Comparison of ENCODE assay signal across 9 mouse cellular contexts in the genomic region with DNA sequence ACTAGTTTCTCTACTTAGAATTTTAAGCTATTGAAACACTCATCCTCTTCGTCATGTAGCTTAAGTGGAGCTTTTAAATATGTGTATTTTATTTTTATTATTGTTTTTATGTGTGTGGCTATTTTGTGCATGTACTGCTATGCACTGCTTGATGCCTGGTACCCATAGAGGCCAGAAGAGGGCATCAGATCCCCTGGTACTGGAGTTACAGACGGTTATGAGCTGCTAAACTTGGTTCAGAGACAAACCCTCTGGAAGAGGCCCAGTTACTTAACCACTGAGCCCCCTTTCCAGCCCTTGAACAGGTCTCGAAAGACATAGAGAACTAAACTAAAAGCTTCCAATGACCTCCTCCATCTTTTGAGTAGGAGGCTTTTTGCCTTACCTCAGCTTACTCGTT. TPM values are rescaled to one million over a fixed set of nuclear protein-coding genes. Genes with fewer than 3 reads are reported as not detected.
A peak's percentile ranks its signal among the peaks of the same experiment; 100 is the strongest.
DNase-seq lines count a peak whose midpoint lies in the region; ATAC-seq and TF ChIP-seq lines count a peak whose summit lies in the region.
"Had no signal": no experiment of that assay in that cellular context is flagged by ENCODE, and none has a peak within 500 bp of the region (broad histone marks: within the 10 kb centered on the region; RNA-seq: fewer than 3 reads in every experiment).

No protein-coding gene starts in this region.

- H3K36me3 ChIP-seq in forebrain, embryonic 11.5 days (ENCODE audit: control insufficient read depth, insufficient read depth, low read length) = no peaks in the 10 kb centered on the region
- H3K36me3 ChIP-seq in forebrain, embryonic 15.5 days = no peaks in the 10 kb centered on the region
- peaks cover 8% of the 10 kb centered on the region; the same call in 1 of the 2 replicates for H3K36me3 ChIP-seq in midbrain, postnatal 0 days (ENCODE audit: insufficient read depth, low read length)
- no peaks in the 10 kb centered on the region for H3K36me3 ChIP-seq in midbrain, embryonic 15.5 days (replicated peaks)
- no peaks in the 10 kb centered on the region for H3K36me3 ChIP-seq in stomach, postnatal 0 days (ENCODE audit: control insufficient read depth, insufficient read depth, low read length)

- TF ChIP-seq EP300 in stomach, postnatal 0 days (optimal IDR thresholded peaks at IDR 0.05) = no peak

- no peak overlapping the region for H3K9ac ChIP-seq in forebrain, embryonic 11.5 days (ENCODE audit: low read length)
- no peak overlapping the region for H3K9ac ChIP-seq in forebrain, embryonic 15.5 days (replicated peaks)
- H3K9ac ChIP-seq in midbrain, postnatal 0 days (replicated peaks; ENCODE audit: low read length, poor library complexity, severe bottlenecking) = no peak overlapping the region
- H3K9ac ChIP-seq in midbrain, embryonic 15.5 days = no peak overlapping the region
- H3K9ac ChIP-seq in stomach, postnatal 0 days (ENCODE audit: low read length) = no peak overlapping the region

- H3K4me3 ChIP-seq in forebrain, embryonic 11.5 days (ENCODE audit: low read depth, low read length) = no peak overlapping the region
- H3K4me3 ChIP-seq in forebrain, embryonic 15.5 days = no peak overlapping the region
- no peak overlapping the region for H3K4me3 ChIP-seq in midbrain, postnatal 0 days (ENCODE audit: low read depth, low read length)
- no peak overlapping the region for H3K4me3 ChIP-seq in midbrain, embryonic 15.5 days
- H3K4me3 ChIP-seq in stomach, postnatal 0 days (ENCODE audit: low read depth, low read length) = no peak overlapping the region
- H3K4me3 ChIP-seq: myocyte had no signal

- no peak overlapping the region for H3K27ac ChIP-seq in forebrain, embryonic 11.5 days (ENCODE audit: low read depth, low read length)
- no peak overlapping the region for H3K27ac ChIP-seq in forebrain, embryonic 15.5 days (replicated peaks)
- H3K27ac ChIP-seq in midbrain, postnatal 0 days (ENCODE audit: low read depth, low read length) = no peak overlapping the region
- H3K27ac ChIP-seq in midbrain, embryonic 15.5 days = no peak overlapping the region
- no peak overlapping the region for H3K27ac ChIP-seq in stomach, postnatal 0 days (replicated peaks)

- peak; percentile 59 for DNase-seq in forebrain, embryonic 11.5 days (ENCODE audit: low spot score)
- DNase-seq in midbrain, postnatal 0 days (ENCODE audit: low spot score) = no peak
- peak; percentile 50 to 63 for DNase-seq in kidney, adult 8-10 months
- peak; percentile 21 for DNase-seq in stomach, postnatal 0 days (ENCODE audit: low spot score)
- DNase-seq in layer of hippocampus, postnatal 10 days (ENCODE audit: low spot score in 2 of 2) = no peak

- no peaks in the 10 kb centered on the region for H3K4me1 ChIP-seq in forebrain, embryonic 11.5 days (replicated peaks; ENCODE audit: control insufficient read depth, insufficient read depth, low read length)
- no peaks in the 10 kb centered on the region; the same call in 1 of the 2 replicates for H3K4me1 ChIP-seq in forebrain, embryonic 15.5 days
- no peaks in the 10 kb centered on the region for H3K4me1 ChIP-seq in midbrain, postnatal 0 days (ENCODE audit: insufficient read depth, low read length)
- 0 out of 2 replicates have a peak, but pooled peaks cover 3% of the 10 kb centered on the region for H3K4me1 ChIP-seq in midbrain, embryonic 15.5 days
- H3K4me1 ChIP-seq in stomach, postnatal 0 days (replicated peaks; ENCODE audit: control insufficient read depth, insufficient read depth) = no peaks in the 10 kb centered on the region

- 58% methylated on average over 4 of the region's 4 CpGs for WGBS in forebrain, embryonic 11.5 days
- WGBS in forebrain, embryonic 15.5 days = 54% methylated on average over 4 of the region's 4 CpGs
- WGBS in midbrain, postnatal 0 days = 69% methylated on average over 4 of the region's 4 CpGs
- 65% methylated on average over 4 of the region's 4 CpGs for WGBS in midbrain, embryonic 15.5 days
- WGBS in stomach, postnatal 0 days = 68% methylated on average over 4 of the region's 4 CpGs

- H3K27me3 ChIP-seq in forebrain, embryonic 11.5 days (ENCODE audit: control insufficient read depth, insufficient read depth, low read length) = no peaks in the 10 kb centered on the region
- no peaks in the 10 kb centered on the region for H3K27me3 ChIP-seq in forebrain, embryonic 15.5 days
- no peaks in the 10 kb centered on the region for H3K27me3 ChIP-seq in midbrain, postnatal 0 days (ENCODE audit: insufficient read depth, low read length)
- H3K27me3 ChIP-seq in midbrain, embryonic 15.5 days (replicated peaks) = no peaks in the 10 kb centered on the region
- no peaks in the 10 kb centered on the region for H3K27me3 ChIP-seq in stomach, postnatal 0 days (ENCODE audit: control insufficient read depth, insufficient read depth, low read length)

- H3K9me3 ChIP-seq in forebrain, embryonic 11.5 days (ENCODE audit: control insufficient read depth, low read length) = no peaks in the 10 kb centered on the region
- no peaks in the 10 kb centered on the region for H3K9me3 ChIP-seq in forebrain, embryonic 15.5 days
- H3K9me3 ChIP-seq in midbrain, postnatal 0 days (ENCODE audit: low read length) = no peaks in the 10 kb centered on the region
- H3K9me3 ChIP-seq in midbrain, embryonic 15.5 days = no peaks in the 10 kb centered on the region
- no peaks in the 10 kb centered on the region for H3K9me3 ChIP-seq in stomach, postnatal 0 days (ENCODE audit: control insufficient read depth, low read length)

- ATAC-seq in forebrain, embryonic 11.5 days (replicated peaks; ENCODE audit: low FRiP score) = no peak
- no peak for ATAC-seq in forebrain, embryonic 15.5 days (replicated peaks)
- ATAC-seq in midbrain, postnatal 0 days (ENCODE audit: low FRiP score) = no peak
- no peak for ATAC-seq in midbrain, embryonic 15.5 days (replicated peaks)
- ATAC-seq in stomach, postnatal 0 days (ENCODE audit: low FRiP score, low TSS enrichment) = no peak
- no peak for ATAC-seq in frontal cortex, adult (ENCODE audit: low TSS enrichment)

- peak; percentile 60 for TF ChIP-seq CTCF in midbrain, postnatal 0 days (IDR thresholded peaks at IDR 0.05)
- TF ChIP-seq CTCF in stomach, postnatal 0 days (IDR thresholded peaks at IDR 0.05; ENCODE audit: low read depth) = peak; percentile 76

- H3K4me2 ChIP-seq in forebrain, embryonic 11.5 days (ENCODE audit: low read depth, low read length, severe bottlenecking) = no peak overlapping the region
- H3K4me2 ChIP-seq in forebrain, embryonic 15.5 days (replicated peaks) = no peak overlapping the region
- no peak overlapping the region for H3K4me2 ChIP-seq in midbrain, postnatal 0 days (ENCODE audit: low read depth, low read length, poor library complexity, severe bottlenecking)
- H3K4me2 ChIP-seq in midbrain, embryonic 15.5 days = no peak overlapping the region
- H3K4me2 ChIP-seq in stomach, postnatal 0 days (replicated peaks; ENCODE audit: low read depth) = no peak overlapping the region

RNA-seq across cellular contexts. Expression of a gene that starts 30.0 kb away (rescaled TPM):
- polyA plus RNA-seq in forebrain, embryonic 11.5 days (2014; fragmentation: Nextera tagmentation; extraction: Ambion mirVana) = 74.8 and 77.2 TPM in 2 replicates
- 125 and 134 TPM in 2 replicates for polyA plus RNA-seq in forebrain, embryonic 15.5 days (2015; fragmentation: Nextera tagmentation; extraction: Ambion mirVana)
- 294 and 367 TPM in 2 replicates for total RNA-seq in midbrain, postnatal 0 days (2014; rRNA removed)
- 170 and 173 TPM in 2 replicates for polyA plus RNA-seq in midbrain, postnatal 0 days (2015; fragmentation: Nextera tagmentation; extraction: Ambion mirVana)
- polyA plus RNA-seq in midbrain, embryonic 15.5 days (2015; fragmentation: Nextera tagmentation; extraction: Ambion mirVana) = 175 and 176 TPM in 2 replicates
- polyA plus RNA-seq in stomach, postnatal 0 days (2015; fragmentation: Nextera tagmentation; extraction: Ambion mirVana) = 57.2 and 57.4 TPM in 2 replicates
- 100 to 1,000 TPM; 682 to 697 TPM for total RNA-seq in layer of hippocampus, postnatal 10 days (2021)

Comparison
In these comparisons a context has a peak if more than half of its experiments do, and no peak if none do; other contexts are left out.
1. DNase-seq: peak in forebrain, embryonic 11.5 days (single experiment), kidney, adult 8-10 months (2 of 2) and stomach, postnatal 0 days (single experiment); none in midbrain, postnatal 0 days (single experiment) and layer of hippocampus, postnatal 10 days (0 of 2).